Mouse (Mus musculus): Measurements from ENCODE around the gene Hist1h4m. TPM values are rescaled to one million over a fixed set of nuclear protein-coding genes. Genes with fewer than 3 reads are reported as not detected.

The Hist1h4m gene
- polyA plus RNA-seq (2015; fragmentation: Nextera tagmentation; extraction: Ambion mirVana) = not detected in 2 replicates

GRCm38 (mm10) chr13:21811539-21811938, at the start of gene Hist1h4m:
TSS of gene Hist1h4m (plus strand) at chr13:21811746.

GRCm38 (mm10) chr13:21779767-21780731, 31.5 kb upstream of the Hist1h4m start, which contains the start of gene Hist1h1b:
TSS of gene Hist1h1b (minus strand) at chr13:21780625.

GRCm38 (mm10) chr13:21783255-21783617, 28.3 kb upstream of the Hist1h4m start, which contains the start of gene Hist1h3i:
TSS of gene Hist1h3i (minus strand) at chr13:21783370.

GRCm38 (mm10) chr13:21786899-21787629, 24.5 kb upstream of the Hist1h4m start, which contains the start of the genes Hist1h2an and Hist1h2bp:
TSS of gene Hist1h2an (minus strand) at chr13:21787218.
TSS of gene Hist1h2bp (plus strand) at chr13:21787461.

GRCm38 (mm10) chr13:21810073-21810472, 1.5 kb upstream of the Hist1h4m start, which contains the start of the genes Hist1h2bq and Hist1h2ao:
TSS of gene Hist1h2bq (minus strand) at chr13:21810197.
TSS of gene Hist1h2ao (plus strand) at chr13:21810465.

GRCm38 (mm10) chr13:21831418-21832394, 20.2 kb downstream of the Hist1h4m start, which contains the start of gene Hist1h4n:
TSS of gene Hist1h4n (minus strand) at chr13:21832196.

GRCm38 (mm10) chr13:21833461-21833860, 21.9 kb downstream of the Hist1h4m start, which contains the start of the genes Hist1h2ap and Hist1h2br:
TSS of gene Hist1h2ap (minus strand) at chr13:21833507.
TSS of gene Hist1h2br (plus strand) at chr13:21833743.

Small RNA genes lying within 50 kb of the gene (microRNA-seq; reads per million reads assigned to microRNA genes)
- not detected for gene Gm19658
- not detected for gene Gm44346
- not detected for gene Gm44466

Other genes starting within 250 kb of the Hist1h4m start
- gene Olfr1364, start 230.0 kb upstream of the Hist1h4m start, polyA plus RNA-seq (2015; fragmentation: Nextera tagmentation; extraction: Ambion mirVana) = not detected in 2 replicates
- gene Olfr1362, start 197.7 kb upstream of the Hist1h4m start, polyA plus RNA-seq (2015; fragmentation: Nextera tagmentation; extraction: Ambion mirVana) = not detected in 2 replicates
- gene Olfr11, start 169.2 kb upstream of the Hist1h4m start, polyA plus RNA-seq (2015; fragmentation: Nextera tagmentation; extraction: Ambion mirVana) = not detected in 2 replicates
- not detected in 2 replicates for gene Olfr1361, start 148.4 kb upstream of the Hist1h4m start, polyA plus RNA-seq (2015; fragmentation: Nextera tagmentation; extraction: Ambion mirVana)
- not detected in 2 replicates for gene Olfr1360, start 134.3 kb upstream of the Hist1h4m start, polyA plus RNA-seq (2015; fragmentation: Nextera tagmentation; extraction: Ambion mirVana)
- not detected in 2 replicates for gene Olfr1359, start 113.6 kb upstream of the Hist1h4m start, polyA plus RNA-seq (2015; fragmentation: Nextera tagmentation; extraction: Ambion mirVana)
- not detected in 2 replicates for gene Hist1h2bl, start 95.6 kb upstream of the Hist1h4m start, polyA plus RNA-seq (2015; fragmentation: Nextera tagmentation; extraction: Ambion mirVana)
- gene Hist1h2ai, start 95.3 kb upstream of the Hist1h4m start, polyA plus RNA-seq (2015; fragmentation: Nextera tagmentation; extraction: Ambion mirVana) = 2.3 and 6.6 TPM in 2 replicates
- 0.86 TPM in 1 of 2 replicates, not detected in the other for gene Hist1h3h, start 94.1 kb upstream of the Hist1h4m start, polyA plus RNA-seq (2015; fragmentation: Nextera tagmentation; extraction: Ambion mirVana)
- 0.49 TPM in 1 of 2 replicates, not detected in the other for gene Hist1h2bm, start 89.7 kb upstream of the Hist1h4m start, polyA plus RNA-seq (2015; fragmentation: Nextera tagmentation; extraction: Ambion mirVana)
- 0.21 TPM in 1 of 2 replicates, not detected in the other for gene Hist1h4j, start 76.7 kb upstream of the Hist1h4m start, polyA plus RNA-seq (2015; fragmentation: Nextera tagmentation; extraction: Ambion mirVana)
- 1.3 and 1.8 TPM in 2 replicates for gene Hist1h4k, start 61.2 kb upstream of the Hist1h4m start, polyA plus RNA-seq (2015; fragmentation: Nextera tagmentation; extraction: Ambion mirVana)
- gene Hist1h2ak, start 57.9 kb upstream of the Hist1h4m start, polyA plus RNA-seq (2015; fragmentation: Nextera tagmentation; extraction: Ambion mirVana) = 3.2 and 4.2 TPM in 2 replicates
- 0.58 TPM in 1 of 2 replicates, not detected in the other for gene Hist1h2bn, start 57.6 kb upstream of the Hist1h4m start, polyA plus RNA-seq (2015; fragmentation: Nextera tagmentation; extraction: Ambion mirVana)
- 2.4 and 2.9 TPM in 2 replicates for gene Hist1h1b, start 31.1 kb upstream of the Hist1h4m start, polyA plus RNA-seq (2015; fragmentation: Nextera tagmentation; extraction: Ambion mirVana)
- 12.2 and 12.5 TPM in 2 replicates for gene Hist1h3i, start 28.4 kb upstream of the Hist1h4m start, polyA plus RNA-seq (2015; fragmentation: Nextera tagmentation; extraction: Ambion mirVana)
- gene Hist1h2an, start 24.5 kb upstream of the Hist1h4m start, polyA plus RNA-seq (2015; fragmentation: Nextera tagmentation; extraction: Ambion mirVana) = 2.3 and 3.8 TPM in 2 replicates
- 0.71 TPM in 1 of 2 replicates, not detected in the other for gene Hist1h2bp, start 24.3 kb upstream of the Hist1h4m start, polyA plus RNA-seq (2015; fragmentation: Nextera tagmentation; extraction: Ambion mirVana)
- 1.8 and 3.8 TPM in 2 replicates for gene Hist1h2bq, start 1.5 kb upstream of the Hist1h4m start, polyA plus RNA-seq (2015; fragmentation: Nextera tagmentation; extraction: Ambion mirVana)
- not detected in 2 replicates for gene Hist1h2ao, start 1.3 kb upstream of the Hist1h4m start, polyA plus RNA-seq (2015; fragmentation: Nextera tagmentation; extraction: Ambion mirVana)
- 2.5 and 3.3 TPM in 2 replicates for gene Hist1h4n, start 20.4 kb downstream of the Hist1h4m start, polyA plus RNA-seq (2015; fragmentation: Nextera tagmentation; extraction: Ambion mirVana)
- 265 and 280 TPM in 2 replicates for gene Hist1h2ap, start 21.8 kb downstream of the Hist1h4m start, polyA plus RNA-seq (2015; fragmentation: Nextera tagmentation; extraction: Ambion mirVana)
- 1.7 and 4.2 TPM in 2 replicates for gene Hist1h2br, start 22.0 kb downstream of the Hist1h4m start, polyA plus RNA-seq (2015; fragmentation: Nextera tagmentation; extraction: Ambion mirVana)
- 5.3 and 6.1 TPM in 2 replicates for gene Zfp184, start 133.3 kb downstream of the Hist1h4m start, polyA plus RNA-seq (2015; fragmentation: Nextera tagmentation; extraction: Ambion mirVana)
- gene Pom121l2, start 169.4 kb downstream of the Hist1h4m start, polyA plus RNA-seq (2015; fragmentation: Nextera tagmentation; extraction: Ambion mirVana) = not detected in 2 replicates
- gene Prss16, start 198.0 kb downstream of the Hist1h4m start, polyA plus RNA-seq (2015; fragmentation: Nextera tagmentation; extraction: Ambion mirVana) = 0.21 and 0.29 TPM in 2 replicates
- gene Hist1h2ah, start 223.8 kb downstream of the Hist1h4m start, polyA plus RNA-seq (2015; fragmentation: Nextera tagmentation; extraction: Ambion mirVana) = 4.0 TPM in 1 of 2 replicates, not detected in the other
- gene Hist1h2bk, start 224.1 kb downstream of the Hist1h4m start, polyA plus RNA-seq (2015; fragmentation: Nextera tagmentation; extraction: Ambion mirVana) = not detected in 2 replicates
- 3.4 and 3.5 TPM in 2 replicates for gene Hist1h4i, start 229.6 kb downstream of the Hist1h4m start, polyA plus RNA-seq (2015; fragmentation: Nextera tagmentation; extraction: Ambion mirVana)
- not detected in 2 replicates for gene Hist1h2ag, start 231.2 kb downstream of the Hist1h4m start, polyA plus RNA-seq (2015; fragmentation: Nextera tagmentation; extraction: Ambion mirVana)
- 1.9 TPM in 1 of 2 replicates, not detected in the other for gene Hist1h2bj, start 231.5 kb downstream of the Hist1h4m start, polyA plus RNA-seq (2015; fragmentation: Nextera tagmentation; extraction: Ambion mirVana)

All from neural tube, postnatal 0 days (tissue).